Mouse (Mus musculus): ENCODE results near the gene Pdia4. TPM values are rescaled to one million over a fixed set of nuclear protein-coding genes. Genes with fewer than 3 reads are reported as not detected.
"Not testable (repeated sequence)": the region's sequence is repeated elsewhere in the genome, so short reads cannot be mapped to it uniquely, and the experiment has no call there.

Gene Pdia4
- 262 and 270 TPM in 2 replicates for polyA plus RNA-seq (2014; fragmentation: Nextera tagmentation; extraction: Ambion mirVana)

DNA sequence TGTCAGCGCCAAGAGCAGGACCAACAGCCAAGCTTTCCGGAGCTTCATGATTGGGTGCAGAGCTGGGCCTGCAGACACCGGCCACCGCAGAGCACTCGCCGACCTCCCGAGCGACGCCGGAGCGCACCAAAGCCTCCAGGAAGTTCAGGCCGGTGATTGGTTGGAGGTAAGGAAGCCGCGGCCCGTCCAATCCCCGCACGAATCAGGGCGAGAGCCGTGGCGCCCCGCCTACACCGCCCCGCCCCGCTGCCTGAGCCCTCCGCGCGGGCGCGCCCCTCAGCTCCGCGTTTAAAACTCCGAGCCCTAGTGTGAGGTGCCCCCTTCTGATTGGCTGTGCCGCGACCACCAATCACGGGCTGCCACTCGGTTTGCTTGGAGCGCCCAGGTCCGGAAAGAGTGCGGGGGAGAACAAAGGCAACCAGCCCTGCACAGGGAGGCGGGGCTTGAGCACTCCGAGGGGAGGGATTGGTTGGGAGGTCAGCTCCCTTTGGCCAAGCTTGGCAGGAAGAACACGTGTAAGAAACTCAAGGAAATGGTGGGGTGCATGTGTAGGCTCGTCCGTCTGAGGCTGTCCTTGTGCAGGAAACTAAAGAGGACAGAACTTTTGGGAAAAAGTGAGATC is at the start of gene Pdia4:
Pdia4 (minus strand) TSS at position 174 of the 622 bp plus-strand sequence.
- DNase-seq (ENCODE audit: low spot score) (peak; percentile 100), ATAC-seq (ENCODE audit: low read depth) (peak; percentile 99)
- H3K9ac ChIP-seq (ENCODE audit: low read depth, low read length) = peak within 1 kb of the TSS; percentile 94
- H3K27me3 ChIP-seq (replicated peaks; ENCODE audit: control insufficient read depth, insufficient read depth, low read length) = no peaks in the 10 kb centered on the region
- 0% methylated on average over 32 of the region's 44 CpGs for WGBS
- H3K4me1 ChIP-seq (ENCODE audit: control insufficient read depth, insufficient read depth, low read length) = peaks cover 19% of the 10 kb centered on the region
- peak within 1 kb of the TSS; percentile 90 for H3K4me3 ChIP-seq (ENCODE audit: low read depth, low read length)
- H3K9me3 ChIP-seq (ENCODE audit: control insufficient read depth, low read length) = no peaks in the 10 kb centered on the region
- H3K27ac ChIP-seq (replicated peaks; ENCODE audit: low read depth, low read length) = peak within 1 kb of the TSS; percentile 96
- H3K4me2 ChIP-seq (ENCODE audit: low read depth, low read length) = peak within 1 kb of the TSS; percentile 90
- H3K36me3 ChIP-seq (ENCODE audit: control insufficient read depth, insufficient read depth, low read length) = peaks cover 2% of the 10 kb centered on the region; the same call in 1 of the 2 replicates

DNA sequence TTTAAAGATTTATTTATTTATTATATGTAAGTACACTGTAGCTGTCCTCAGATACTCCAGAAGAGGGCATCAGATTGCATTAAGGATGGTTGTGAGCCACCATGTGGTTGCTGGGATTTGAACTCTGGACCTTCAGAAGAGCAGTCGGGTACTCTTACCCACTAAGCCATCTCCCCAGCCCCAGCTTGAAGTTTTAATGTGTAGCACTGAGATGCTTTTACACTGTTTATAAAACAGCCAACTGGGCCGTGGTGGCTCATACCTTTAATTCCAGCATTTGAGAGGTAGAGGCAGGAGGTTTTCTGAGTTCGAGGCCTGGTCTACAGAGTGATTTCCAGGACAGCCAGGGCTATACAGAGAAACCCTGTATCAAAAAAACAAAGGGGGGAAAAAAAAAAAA is 44.5 kb upstream of the Pdia4 start:
- H3K4me2 ChIP-seq (ENCODE audit: low read depth, low read length); ATAC-seq (ENCODE audit: low read depth); H3K27me3 ChIP-seq (replicated peaks; ENCODE audit: control insufficient read depth, insufficient read depth, low read length); DNase-seq (ENCODE audit: low spot score); H3K4me3 ChIP-seq (ENCODE audit: low read depth, low read length); H3K9ac ChIP-seq (ENCODE audit: low read depth, low read length); H3K27ac ChIP-seq (replicated peaks; ENCODE audit: low read depth, low read length); H3K4me1 ChIP-seq (ENCODE audit: control insufficient read depth, insufficient read depth, low read length); H3K9me3 ChIP-seq (ENCODE audit: control insufficient read depth, low read length): not testable (repeated sequence)
- WGBS = 90% methylated on average over 3 of the region's 3 CpGs
- peaks cover 41% of the 10 kb centered on the region for H3K36me3 ChIP-seq (ENCODE audit: control insufficient read depth, insufficient read depth, low read length)

DNA sequence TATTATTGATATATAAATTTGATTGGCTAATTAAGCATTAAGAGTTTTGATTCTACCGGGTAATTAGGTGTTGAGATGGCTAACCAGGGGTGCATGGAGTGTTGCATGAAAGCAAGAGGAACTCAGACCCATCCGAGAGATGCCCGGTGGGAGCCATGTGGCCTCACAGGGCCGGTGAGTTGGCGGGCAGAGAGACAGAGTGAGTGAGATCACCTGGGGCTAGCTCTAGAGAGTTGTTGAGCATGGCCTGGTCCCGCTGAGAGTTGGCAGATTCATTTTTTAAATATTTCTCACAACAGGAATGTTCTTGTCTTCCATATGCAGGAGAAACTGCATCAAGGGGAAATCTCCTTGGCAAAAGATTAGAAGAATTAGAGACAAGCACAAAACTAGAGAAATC is 44.0 kb upstream of the Pdia4 start:
- no peak overlapping the region for H3K27ac ChIP-seq (replicated peaks; ENCODE audit: low read depth, low read length)
- no peak overlapping the region for H3K4me3 ChIP-seq (ENCODE audit: low read depth, low read length)
- H3K9ac ChIP-seq (ENCODE audit: low read depth, low read length) = no peak overlapping the region
- no peak overlapping the region for H3K4me2 ChIP-seq (ENCODE audit: low read depth, low read length)
- H3K4me1 ChIP-seq (ENCODE audit: control insufficient read depth, insufficient read depth, low read length) = no peaks in the 10 kb centered on the region
- H3K36me3 ChIP-seq (ENCODE audit: control insufficient read depth, insufficient read depth, low read length) = peaks cover 36% of the 10 kb centered on the region
- 87% methylated on average over 6 of the region's 6 CpGs for WGBS
- no peaks in the 10 kb centered on the region for H3K27me3 ChIP-seq (replicated peaks; ENCODE audit: control insufficient read depth, insufficient read depth, low read length)
- DNase-seq (ENCODE audit: low spot score) (no peak), ATAC-seq (ENCODE audit: low read depth) (no peak)
- no peaks in the 10 kb centered on the region for H3K9me3 ChIP-seq (ENCODE audit: control insufficient read depth, low read length)

DNA sequence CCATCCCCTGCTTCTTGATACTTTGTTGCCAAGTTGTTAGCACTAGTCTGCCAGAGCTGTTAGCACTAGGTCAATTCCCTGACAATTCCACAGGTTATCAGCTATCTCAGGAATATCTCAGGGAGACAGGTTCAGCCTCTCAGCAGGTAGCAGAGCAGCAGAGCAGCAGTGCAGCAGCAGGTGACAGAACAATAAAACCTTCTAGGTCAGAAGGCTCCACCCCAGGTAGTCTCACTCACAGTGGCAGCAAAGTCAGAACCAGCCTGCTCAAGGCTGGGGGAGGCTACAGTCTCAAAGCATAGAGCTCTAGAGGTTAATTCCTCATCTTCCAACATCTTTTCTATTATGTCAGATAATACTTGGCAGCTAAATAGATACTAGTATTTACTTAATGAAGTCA is 32.5 kb upstream of the Pdia4 start:
- Histone ChIP-seq H3K27ac (replicated peaks; ENCODE audit: low read depth, low read length) (no peak overlapping the region), H3K4me1 (ENCODE audit: control insufficient read depth, insufficient read depth, low read length) (no peaks in the 10 kb centered on the region), H3K4me3 (ENCODE audit: low read depth, low read length) (no peak overlapping the region), H3K9ac (ENCODE audit: low read depth, low read length) (no peak overlapping the region), H3K4me2 (ENCODE audit: low read depth, low read length) (no peak overlapping the region), H3K36me3 (ENCODE audit: control insufficient read depth, insufficient read depth, low read length) (0 out of 2 replicates have a peak, but pooled peaks cover 7% of the 10 kb centered on the region), H3K27me3 (replicated peaks; ENCODE audit: control insufficient read depth, insufficient read depth, low read length) (no peaks in the 10 kb centered on the region), H3K9me3 (ENCODE audit: control insufficient read depth, low read length) (no peaks in the 10 kb centered on the region)
- no peak for ATAC-seq (ENCODE audit: low read depth)
- no peak for DNase-seq (ENCODE audit: low spot score)

DNA sequence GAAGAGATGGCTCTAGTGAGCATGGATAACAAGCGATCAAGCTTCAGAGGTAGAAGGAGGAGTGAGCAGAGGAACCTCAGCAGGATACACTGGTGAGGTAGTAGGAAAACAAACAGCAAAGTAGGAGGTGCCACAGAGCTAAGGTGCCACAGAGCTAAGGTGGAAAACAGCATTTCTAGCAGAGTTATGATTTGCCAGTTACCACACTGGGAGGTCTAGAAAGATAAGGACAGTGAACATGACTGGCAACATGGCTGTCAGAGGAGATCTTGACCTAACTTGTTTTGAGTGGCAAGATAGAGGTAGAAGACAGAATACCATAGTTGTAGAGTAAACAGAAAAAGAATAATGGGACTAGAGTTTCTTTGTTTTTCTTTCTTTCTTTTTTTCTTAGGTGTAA is 29.1 kb upstream of the Pdia4 start:
- Histone ChIP-seq H3K4me2 (ENCODE audit: low read depth, low read length) (no peak overlapping the region), H3K4me1 (ENCODE audit: control insufficient read depth, insufficient read depth, low read length) (no peaks in the 10 kb centered on the region), H3K9me3 (ENCODE audit: control insufficient read depth, low read length) (no peaks in the 10 kb centered on the region), H3K27ac (replicated peaks; ENCODE audit: low read depth, low read length) (no peak overlapping the region), H3K27me3 (replicated peaks; ENCODE audit: control insufficient read depth, insufficient read depth, low read length) (no peaks in the 10 kb centered on the region), H3K36me3 (ENCODE audit: control insufficient read depth, insufficient read depth, low read length) (0 out of 2 replicates have a peak, but pooled peaks cover 12% of the 10 kb centered on the region), H3K4me3 (ENCODE audit: low read depth, low read length) (no peak overlapping the region), H3K9ac (ENCODE audit: low read depth, low read length) (no peak overlapping the region)
- 86% methylated on average over 1 of the region's 1 CpGs for WGBS
- ATAC-seq (ENCODE audit: low read depth) (no peak), DNase-seq (ENCODE audit: low spot score) (no peak)

DNA sequence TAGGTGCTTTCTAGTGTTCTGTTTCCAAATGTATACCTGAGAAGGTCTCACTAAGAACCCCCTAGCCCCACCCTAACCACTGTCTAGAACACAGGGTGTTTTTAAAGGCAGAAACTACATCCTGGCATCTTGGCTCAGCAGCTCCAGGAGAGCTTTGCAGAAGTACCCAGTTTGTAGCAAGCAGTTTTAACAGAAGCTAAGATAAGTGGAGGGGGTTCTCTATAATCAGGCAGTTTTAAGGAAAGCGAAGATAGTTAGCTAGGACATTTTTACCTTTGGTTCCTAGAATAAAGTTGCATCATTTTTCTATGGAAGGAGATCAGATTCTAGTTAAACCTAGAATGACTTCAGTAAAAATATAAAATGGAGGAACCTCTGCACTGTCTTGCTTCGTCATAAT is 28.6 kb upstream of the Pdia4 start:
- Histone ChIP-seq H3K4me2 (ENCODE audit: low read depth, low read length) (no peak overlapping the region), H3K9me3 (ENCODE audit: control insufficient read depth, low read length) (no peaks in the 10 kb centered on the region), H3K27me3 (replicated peaks; ENCODE audit: control insufficient read depth, insufficient read depth, low read length) (no peaks in the 10 kb centered on the region), H3K4me1 (ENCODE audit: control insufficient read depth, insufficient read depth, low read length) (no peaks in the 10 kb centered on the region), H3K36me3 (ENCODE audit: control insufficient read depth, insufficient read depth, low read length) (0 out of 2 replicates have a peak, but pooled peaks cover 10% of the 10 kb centered on the region), H3K4me3 (ENCODE audit: low read depth, low read length) (no peak overlapping the region), H3K27ac (replicated peaks; ENCODE audit: low read depth, low read length) (no peak overlapping the region), H3K9ac (ENCODE audit: low read depth, low read length) (no peak overlapping the region)
- DNase-seq (ENCODE audit: low spot score) = no peak
- ATAC-seq (ENCODE audit: low read depth) = no peak
- 99% methylated on average over 2 of the region's 2 CpGs for WGBS

DNA sequence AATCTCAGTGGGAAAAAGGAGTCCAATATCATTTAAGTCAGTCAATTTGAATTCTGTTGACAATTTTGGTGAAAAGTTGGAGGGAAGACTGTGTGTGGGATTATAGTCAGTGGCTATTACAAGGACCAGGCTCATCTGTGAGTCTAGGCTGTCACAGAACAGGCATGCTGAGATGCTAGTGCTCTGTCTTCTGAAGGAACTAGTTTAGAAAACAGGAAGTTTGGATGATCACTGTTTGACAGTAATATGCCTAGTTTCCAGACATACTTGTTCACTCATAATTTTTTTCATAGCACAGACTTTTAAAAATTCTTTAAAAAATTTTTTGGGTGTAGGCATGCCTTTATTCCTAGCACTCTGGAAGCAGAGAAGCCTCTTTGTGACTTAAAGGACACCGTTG is 27.8 kb upstream of the Pdia4 start:
- ATAC-seq (ENCODE audit: low read depth) (no peak), DNase-seq (ENCODE audit: low spot score) (no peak)
- 91% methylated on average over 1 of the region's 1 CpGs for WGBS

GRCm38 (mm10) chr6:47837630-47838029 is 24.4 kb upstream of the Pdia4 start:
- WGBS = 80% methylated on average over 2 of the region's 2 CpGs
- no peaks in the 10 kb centered on the region for H3K4me1 ChIP-seq (ENCODE audit: control insufficient read depth, insufficient read depth, low read length)
- H3K9me3 ChIP-seq (ENCODE audit: control insufficient read depth, low read length) = no peaks in the 10 kb centered on the region
- H3K27ac ChIP-seq (replicated peaks; ENCODE audit: low read depth, low read length) = no peak overlapping the region
- H3K36me3 ChIP-seq (ENCODE audit: control insufficient read depth, insufficient read depth, low read length) = 0 out of 2 replicates have a peak, but pooled peaks cover 10% of the 10 kb centered on the region
- H3K9ac ChIP-seq (ENCODE audit: low read depth, low read length) = no peak overlapping the region
- no peaks in the 10 kb centered on the region for H3K27me3 ChIP-seq (replicated peaks; ENCODE audit: control insufficient read depth, insufficient read depth, low read length)
- H3K4me3 ChIP-seq (ENCODE audit: low read depth, low read length) = no peak overlapping the region
- no peak overlapping the region for H3K4me2 ChIP-seq (ENCODE audit: low read depth, low read length)
- DNase-seq (ENCODE audit: low spot score) = no peak
- no peak for ATAC-seq (ENCODE audit: low read depth)

More for the DNA sequence above, 27.8 kb upstream of the Pdia4 start:
- no peak overlapping the region for H3K27ac ChIP-seq (replicated peaks; ENCODE audit: low read depth, low read length)
- H3K9me3 ChIP-seq (ENCODE audit: control insufficient read depth, low read length) = no peaks in the 10 kb centered on the region
- 0 out of 2 replicates have a peak, but pooled peaks cover 10% of the 10 kb centered on the region for H3K36me3 ChIP-seq (ENCODE audit: control insufficient read depth, insufficient read depth, low read length)
- no peaks in the 10 kb centered on the region for H3K4me1 ChIP-seq (ENCODE audit: control insufficient read depth, insufficient read depth, low read length)
- no peak overlapping the region for H3K4me2 ChIP-seq (ENCODE audit: low read depth, low read length)
- no peaks in the 10 kb centered on the region for H3K27me3 ChIP-seq (replicated peaks; ENCODE audit: control insufficient read depth, insufficient read depth, low read length)
- no peak overlapping the region for H3K9ac ChIP-seq (ENCODE audit: low read depth, low read length)
- no peak overlapping the region for H3K4me3 ChIP-seq (ENCODE audit: low read depth, low read length)

DNA sequence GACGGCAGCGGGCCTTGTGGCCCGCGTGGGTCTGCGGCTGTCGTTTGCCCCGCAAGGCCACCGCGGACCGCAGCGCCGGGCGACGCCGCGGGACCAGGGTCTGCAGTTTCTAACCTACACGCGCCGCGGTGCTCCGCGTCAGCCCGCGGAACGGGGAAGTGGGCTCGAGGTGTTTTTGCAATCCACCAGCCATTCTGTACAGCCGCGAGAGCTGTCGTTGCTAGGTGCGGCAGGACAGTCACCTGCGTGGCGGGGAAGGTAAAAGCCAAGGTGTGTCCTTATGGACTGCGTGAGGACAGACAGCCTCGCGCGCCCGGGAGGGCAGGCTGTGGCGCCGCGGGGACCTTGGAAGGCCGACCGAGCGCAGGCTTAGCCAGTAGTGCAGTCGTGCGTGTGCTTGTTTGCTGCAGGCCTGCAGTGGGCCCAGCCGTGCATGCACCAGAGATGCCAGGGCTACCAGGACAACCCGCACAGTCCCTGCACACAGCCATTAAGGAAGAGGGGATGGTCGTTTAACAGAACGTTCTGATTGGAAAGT is 22.8 kb upstream of the Pdia4 start:
- H3K4me3 ChIP-seq (ENCODE audit: low read depth, low read length) = peak overlapping the region; percentile 88
- WGBS = under 1% methylated on average over 34 of the region's 49 CpGs
- peak overlapping the region; percentile 91 for H3K27ac ChIP-seq (replicated peaks; ENCODE audit: low read depth, low read length)
- peak; percentile 70 for DNase-seq (ENCODE audit: low spot score)
- peak; percentile 77 for ATAC-seq (ENCODE audit: low read depth)
- no peaks in the 10 kb centered on the region for H3K27me3 ChIP-seq (replicated peaks; ENCODE audit: control insufficient read depth, insufficient read depth, low read length)
- H3K4me2 ChIP-seq (ENCODE audit: low read depth, low read length) = peak overlapping the region; percentile 66
- H3K9ac ChIP-seq (ENCODE audit: low read depth, low read length) = peak overlapping the region; percentile 90
- 0 out of 2 replicates have a peak, but pooled peaks cover 10% of the 10 kb centered on the region for H3K36me3 ChIP-seq (ENCODE audit: control insufficient read depth, insufficient read depth, low read length)
- H3K4me1 ChIP-seq (ENCODE audit: control insufficient read depth, insufficient read depth, low read length) = no peaks in the 10 kb centered on the region
- no peaks in the 10 kb centered on the region for H3K9me3 ChIP-seq (ENCODE audit: control insufficient read depth, low read length)
